Mouse (Mus musculus) hindbrain, embryonic 13.5 days (tissue): ENCODE data around the gene Ccdc175. TPM values are rescaled to one million over a fixed set of nuclear protein-coding genes. Genes with fewer than 3 reads are reported as not detected.

Source experiments
- ATAC-seq: fragments of 200-750 bp; cut with Nextera tagmentation; 2 replicates; pipeline ENCODE4 v1.8.0; 2017; ENCODE audit warnings: moderate TSS enrichment; ENCODE audit not compliant: low FRiP score
- H3K27ac ChIP-seq: fragments of 300-500 bp; sonication (generic); 2 replicates; pipeline ENCODE4 v1.5.1; 2015; ENCODE audit warnings: inconsistent platforms, mild to moderate bottlenecking, moderate library complexity
- H3K27me3 ChIP-seq: fragments of 300-500 bp; sonication (generic); 2 replicates; pipeline ENCODE4 v1.6.1; 2015; ENCODE audit warnings: mild to moderate bottlenecking, inconsistent platforms
- H3K36me3 ChIP-seq: fragments of 300-500 bp; sonication (generic); 2 replicates; pipeline ENCODE4 v1.6.1; 2015; ENCODE audit warnings: mild to moderate bottlenecking, inconsistent platforms
- H3K4me1 ChIP-seq: fragments of 300-500 bp; sonication (generic); replicated peaks from 2 replicates; pipeline ENCODE4 v1.6.1; 2015; ENCODE audit warnings: inconsistent platforms
- H3K4me2 ChIP-seq: fragments of 300-500 bp; sonication (generic); 2 replicates; pipeline ENCODE4 v1.6.1; 2015; ENCODE audit warnings: inconsistent platforms, mild to moderate bottlenecking, moderate library complexity
- H3K4me3 ChIP-seq: fragments of 300-500 bp; sonication (generic); 2 replicates; pipeline ENCODE4 v1.5.1; 2015; ENCODE audit warnings: mild to moderate bottlenecking, inconsistent platforms
- H3K9ac ChIP-seq: fragments of 300-500 bp; sonication (generic); 2 replicates; pipeline ENCODE4 v1.6.1; 2015; ENCODE audit warnings: mild to moderate bottlenecking, inconsistent platforms
- H3K9me3 ChIP-seq: fragments of 300-500 bp; sonication (generic); 2 replicates; pipeline ENCODE4 v1.6.1; 2016; ENCODE audit warnings: inconsistent platforms
- WGBS: fragments of 180-500 bp; shearing (Covaris S2); methylation state at CpG from one replicate; pipeline ENCODE4 v1.1.7; 2015; 5-methylcytosine and 5-hydroxymethylcytosine counted together
- polyA plus RNA-seq: library from polyadenylated mRNA; unstranded; fragments of >200 nt; fragmentation: Nextera tagmentation; extraction: Ambion mirVana; gene quantifications from 2 replicates; pipeline ENCODE4 v1.2.1, GENCODE M21; 2015

The Ccdc175 gene
- polyA plus RNA-seq, 1 experiment from 2014 or later = not detected

DNA sequence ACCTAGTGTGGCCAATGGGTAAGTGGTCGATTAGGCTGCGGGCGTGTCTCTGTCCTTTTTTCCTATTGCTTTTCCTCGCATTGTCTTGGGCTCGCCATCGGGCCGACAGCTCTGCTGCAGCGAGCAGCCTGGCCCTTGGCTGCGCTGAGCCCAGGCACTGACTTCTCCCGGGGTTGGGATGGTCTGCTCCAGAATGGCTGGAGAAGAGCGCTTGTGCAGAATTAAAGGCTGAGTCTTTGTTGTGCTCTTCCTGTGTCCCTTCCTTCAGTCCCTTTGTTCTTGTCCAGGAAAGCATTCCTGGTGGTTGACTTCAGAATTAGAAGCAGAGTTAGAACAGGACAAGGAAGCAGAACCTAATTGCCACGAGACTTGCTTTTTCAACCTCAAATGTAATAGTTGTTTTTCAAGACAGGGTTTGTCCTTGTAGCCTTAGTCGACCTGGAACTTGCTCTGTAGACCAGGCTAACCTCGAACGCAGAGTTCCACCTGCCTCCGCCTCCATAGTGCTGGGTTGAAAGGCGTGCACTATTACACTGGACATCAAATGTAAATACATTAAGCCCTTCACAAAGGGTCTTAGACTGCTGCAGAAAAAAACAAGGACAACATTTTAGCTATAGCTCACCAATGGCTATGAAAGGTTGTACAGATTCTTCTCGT is 98.5 kb downstream of the Ccdc175 start:
- Histone ChIP-seq H3K36me3 (peaks cover 12% of the 10 kb centered on the region), H3K27ac (peak overlapping the region; percentile 98), H3K4me2 (peak overlapping the region; percentile 84), H3K9ac (peak overlapping the region; percentile 85), H3K4me3 (peak overlapping the region; percentile 64), H3K27me3 (no peaks in the 10 kb centered on the region), H3K4me1 (peaks cover 57% of the 10 kb centered on the region), H3K9me3 (no peaks in the 10 kb centered on the region)
- ATAC-seq = no peak
- WGBS = 1% methylated on average over 18 of the region's 18 CpGs

- peak within 1 kb of the TSS; percentile 84 for H3K4me2 ChIP-seq
- H3K36me3 ChIP-seq = peaks cover 7% of the 10 kb centered on the region
- H3K4me1 ChIP-seq = peaks cover 57% of the 10 kb centered on the region
- peak within 1 kb of the TSS; percentile 98 for H3K27ac ChIP-seq
- 2% methylated on average over 59 of the region's 60 CpGs for WGBS
- peak within 1 kb of the TSS; percentile 85 for H3K9ac ChIP-seq
- H3K9me3 ChIP-seq = no peaks in the 10 kb centered on the region
- peak within 1 kb of the TSS; percentile 64 for H3K4me3 ChIP-seq
- peak; percentile 97 for ATAC-seq
- H3K27me3 ChIP-seq = no peaks in the 10 kb centered on the region
Measured at GRCm38 (mm10) chr12:72085329-72086165, 99.3 kb downstream of the Ccdc175 start, which contains the start of the genes L3hypdh and Jkamp. TSS of gene L3hypdh (minus strand) at chr12:72085439. TSS of gene Jkamp (plus strand) at chr12:72085589.

- no peaks in the 10 kb centered on the region for H3K27me3 ChIP-seq
- peaks cover 53% of the 10 kb centered on the region for H3K4me1 ChIP-seq
- H3K9me3 ChIP-seq = no peaks in the 10 kb centered on the region
- H3K9ac ChIP-seq = peak overlapping the region; percentile 80
- H3K4me2 ChIP-seq = peak overlapping the region; percentile 84
- peak overlapping the region; percentile 98 for H3K27ac ChIP-seq
- H3K4me3 ChIP-seq = peak overlapping the region; percentile 64
- peaks cover 2% of the 10 kb centered on the region for H3K36me3 ChIP-seq
- ATAC-seq = peak; percentile 53
- WGBS = under 1% methylated on average over 31 of the region's 31 CpGs
Measured at GRCm38 (mm10) chr12:72085024-72085328, 99.9 kb downstream of the Ccdc175 start.

GRCm38 (mm10) chr12:72084261-72085023 is 100.4 kb downstream of the Ccdc175 start:
- H3K27me3 ChIP-seq = no peaks in the 10 kb centered on the region
- H3K4me2 ChIP-seq = peak overlapping the region; percentile 84
- peak overlapping the region; percentile 64 for H3K4me3 ChIP-seq
- H3K4me1 ChIP-seq = peaks cover 50% of the 10 kb centered on the region
- peak overlapping the region; percentile 98 for H3K27ac ChIP-seq
- H3K9me3 ChIP-seq = no peaks in the 10 kb centered on the region
- H3K9ac ChIP-seq = peak overlapping the region; percentile 80
- no peaks in the 10 kb centered on the region for H3K36me3 ChIP-seq
- WGBS = 4% methylated on average over 46 of the region's 46 CpGs
- peak; percentile 25 for ATAC-seq

GRCm38 (mm10) chr12:72083265-72083664 is 101.6 kb downstream of the Ccdc175 start:
- peaks cover 42% of the 10 kb centered on the region for H3K4me1 ChIP-seq
- no peaks in the 10 kb centered on the region for H3K36me3 ChIP-seq
- H3K9me3 ChIP-seq = no peaks in the 10 kb centered on the region
- ATAC-seq = no peak
- H3K9ac ChIP-seq = no peak overlapping the region
- H3K4me3 ChIP-seq = no peak overlapping the region
- H3K27me3 ChIP-seq = no peaks in the 10 kb centered on the region
- H3K27ac ChIP-seq = no peak overlapping the region
- 85% methylated on average over 9 of the region's 9 CpGs for WGBS
- H3K4me2 ChIP-seq = no peak overlapping the region

DNA sequence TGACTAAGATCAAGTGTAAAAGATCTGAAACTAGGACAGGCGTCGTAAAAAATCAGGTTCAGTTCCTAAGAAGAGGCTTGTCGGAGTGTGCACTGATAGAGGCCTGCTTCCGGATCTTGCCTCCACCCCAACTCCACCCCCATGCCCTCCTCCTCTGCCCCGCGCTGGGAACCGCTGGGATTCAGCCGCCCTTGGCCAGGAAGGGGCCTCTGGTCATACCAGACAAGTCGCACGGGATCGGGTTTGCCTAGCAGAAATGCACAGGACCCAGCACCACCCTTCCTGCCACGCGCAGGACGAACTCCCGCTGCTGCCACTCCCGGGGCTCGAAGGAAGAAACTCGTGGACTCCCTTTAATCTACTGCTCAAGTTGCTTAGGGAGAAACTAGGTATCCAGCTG is 102.5 kb downstream of the Ccdc175 start:
- Histone ChIP-seq H3K4me3 (peak overlapping the region; percentile 12; the same call in 1 of the 2 replicates), H3K9me3 (no peaks in the 10 kb centered on the region), H3K4me1 (peaks cover 33% of the 10 kb centered on the region), H3K27ac (no peak overlapping the region), H3K27me3 (no peaks in the 10 kb centered on the region), H3K36me3 (no peaks in the 10 kb centered on the region), H3K9ac (no peak overlapping the region), H3K4me2 (peak overlapping the region; percentile 46)
- no peak for ATAC-seq
- 33% methylated on average over 18 of the region's 18 CpGs for WGBS

GRCm38 (mm10) chr12:72081961-72082360 is 102.9 kb downstream of the Ccdc175 start:
- no peak for ATAC-seq
- 0 out of 2 replicates have a peak, but pooled peaks cover 1% of the 10 kb centered on the region for H3K36me3 ChIP-seq
- no peak overlapping the region for H3K9ac ChIP-seq
- H3K4me3 ChIP-seq = no peak overlapping the region
- 67% methylated on average over 3 of the region's 3 CpGs for WGBS
- H3K27ac ChIP-seq = no peak overlapping the region
- no peaks in the 10 kb centered on the region for H3K9me3 ChIP-seq
- peaks cover 30% of the 10 kb centered on the region for H3K4me1 ChIP-seq
- peak overlapping the region; percentile 46; the same call in 1 of the 2 replicates for H3K4me2 ChIP-seq
- no peaks in the 10 kb centered on the region for H3K27me3 ChIP-seq

DNA sequence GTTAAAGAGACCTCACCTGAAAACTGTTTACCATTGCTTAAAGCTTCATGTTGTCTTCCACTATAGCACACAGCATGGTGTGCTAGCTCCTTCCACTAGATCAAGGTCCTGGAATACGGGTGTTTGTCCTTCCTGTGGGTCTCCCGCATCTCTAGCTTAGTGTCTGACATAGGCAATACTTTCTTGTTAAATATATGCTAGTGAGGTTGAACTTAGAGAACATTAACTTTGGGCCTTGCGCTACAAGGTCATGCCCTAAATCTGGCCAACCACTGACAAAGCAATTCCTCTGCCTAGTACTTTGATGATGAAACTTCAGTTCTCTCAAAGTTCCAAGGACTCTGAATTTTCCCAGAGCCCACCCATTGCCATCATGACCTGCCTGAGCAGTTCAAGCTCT is 106.6 kb downstream of the Ccdc175 start:
- ATAC-seq = no peak
- Histone ChIP-seq H3K4me3 (no peak overlapping the region), H3K9me3 (no peaks in the 10 kb centered on the region; the same call in 1 of the 2 replicates), H3K36me3 (peaks cover 16% of the 10 kb centered on the region), H3K4me2 (no peak overlapping the region), H3K9ac (no peak overlapping the region), H3K27ac (no peak overlapping the region), H3K4me1 (peaks cover 14% of the 10 kb centered on the region), H3K27me3 (no peaks in the 10 kb centered on the region)
- 92% methylated on average over 3 of the region's 3 CpGs for WGBS

DNA sequence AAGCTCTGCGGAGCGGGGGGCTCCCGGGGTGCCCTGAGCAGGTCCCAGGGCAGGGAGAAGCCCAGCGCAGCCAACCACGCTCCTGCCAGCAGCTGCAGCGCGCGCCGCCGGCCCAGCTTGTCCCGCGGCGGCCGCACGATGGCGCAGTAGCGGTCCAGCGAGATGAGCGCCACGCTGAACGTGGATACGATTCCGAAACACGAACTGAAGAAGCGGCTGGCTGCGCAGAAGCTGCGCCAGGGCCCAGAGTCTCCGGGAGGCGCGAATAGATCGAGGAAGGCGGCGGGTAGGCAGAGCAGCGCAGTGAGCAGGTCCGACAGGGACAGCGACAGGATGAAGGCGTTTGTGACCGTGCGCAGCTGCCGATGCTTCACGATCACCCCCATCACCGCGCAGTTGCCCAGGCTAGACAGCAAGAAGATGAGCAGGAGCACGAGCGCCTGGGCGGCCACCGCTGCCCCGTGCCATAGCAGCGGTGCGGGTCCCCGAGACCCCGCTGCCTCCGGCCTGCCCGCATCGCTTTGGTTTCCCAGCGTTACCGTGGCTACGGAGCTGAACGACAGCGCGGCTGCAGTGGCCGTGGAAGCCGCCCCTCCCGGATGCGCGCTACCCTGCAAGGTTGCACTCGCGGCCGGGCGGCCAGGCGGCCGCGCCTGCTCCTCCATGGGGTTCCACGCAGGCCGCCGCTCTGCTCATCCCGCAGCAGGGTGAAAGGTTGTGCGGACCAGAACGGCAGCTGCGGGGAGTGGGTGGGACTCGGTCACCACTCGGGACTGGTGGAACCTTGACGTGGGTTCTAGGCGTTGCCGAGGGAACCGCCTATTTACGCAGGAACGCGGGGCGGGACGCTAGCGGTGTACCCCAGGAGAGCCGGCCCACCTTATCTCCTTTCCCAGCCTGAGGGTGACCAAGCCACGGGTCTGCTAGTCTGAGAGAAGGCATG is 114.2 kb downstream of the Ccdc175 start, which contains the start of gene Gpr135:
Gene Gpr135, minus strand, starts transcription at position 799 of the 943 bp plus-strand sequence.
- Histone ChIP-seq H3K4me1 (peaks cover 15% of the 10 kb centered on the region), H3K36me3 (peaks cover 11% of the 10 kb centered on the region), H3K4me2 (peak within 1 kb of the TSS; percentile 76), H3K4me3 (peak within 1 kb of the TSS; percentile 68), H3K9me3 (no peaks in the 10 kb centered on the region; the same call in 1 of the 2 replicates), H3K9ac (peak within 1 kb of the TSS; percentile 84), H3K27ac (peak within 1 kb of the TSS; percentile 94), H3K27me3 (peaks cover 20% of the 10 kb centered on the region)
- WGBS = under 1% methylated on average over 93 of the region's 94 CpGs
- ATAC-seq = peak; percentile 92

GRCm38 (mm10) chr12:72069626-72070326 is 115.1 kb downstream of the Ccdc175 start:
- 4% methylated on average over 40 of the region's 40 CpGs for WGBS
- H3K36me3 ChIP-seq = peaks cover 6% of the 10 kb centered on the region
- ATAC-seq = peak; percentile 80; the same call in 1 of the 2 replicates
- peak overlapping the region; percentile 84 for H3K9ac ChIP-seq
- no peaks in the 10 kb centered on the region; the same call in 1 of the 2 replicates for H3K9me3 ChIP-seq
- H3K4me2 ChIP-seq = peak overlapping the region; percentile 76
- peaks cover 20% of the 10 kb centered on the region for H3K27me3 ChIP-seq
- peak overlapping the region; percentile 94 for H3K27ac ChIP-seq
- H3K4me3 ChIP-seq = peak overlapping the region; percentile 68
- peaks cover 15% of the 10 kb centered on the region for H3K4me1 ChIP-seq
